Mouse (Mus musculus) myocyte (in vitro differentiated cells): ENCODE results near the gene Trim50. TPM values are rescaled to one million over a fixed set of nuclear protein-coding genes. Genes with fewer than 3 reads are reported as not detected.

Source experiments
- H3K27me3 ChIP-seq: one replicate; pipeline ENCODE4 v1.6.1; 2011; ENCODE audit not compliant: control insufficient read depth, insufficient read depth, insufficient read length
- H3K36me3 ChIP-seq: one replicate; pipeline ENCODE4 v1.6.1; 2011; ENCODE audit not compliant: control insufficient read depth, insufficient read depth
- H3K4me2 ChIP-seq: one replicate; pipeline ENCODE4 v1.6.1; 2011; ENCODE audit warnings: low read depth, control low read depth
- H3K4me3 ChIP-seq: one replicate; pipeline ENCODE4 v1.5.1; 2011; ENCODE audit warnings: mild to moderate bottlenecking, control low read depth, moderate library complexity
- H3K79me2 ChIP-seq: one replicate; pipeline ENCODE4 v1.6.1; 2011; ENCODE audit not compliant: control insufficient read depth, insufficient read depth
- H3ac ChIP-seq: one replicate; pipeline ENCODE4 v1.6.1; 2011; ENCODE audit not compliant: control insufficient read depth, insufficient read length
- CEBPB ChIP-seq: IDR thresholded peaks from 2 replicates; pipeline ENCODE4 v1.6.1; 2011; ENCODE audit warnings: mild to moderate bottlenecking, moderate library complexity; ENCODE audit not compliant: poor library complexity, insufficient read depth, severe bottlenecking
- E2F4 ChIP-seq: IDR thresholded peaks from one replicate; pipeline ENCODE4 v1.6.1; 2011; ENCODE audit warnings: mild to moderate bottlenecking, control low read depth, moderate library complexity; ENCODE audit not compliant: insufficient read depth
- MAX ChIP-seq: IDR thresholded peaks from one replicate; pipeline ENCODE4 v1.6.1; 2011; ENCODE audit warnings: low read depth, mild to moderate bottlenecking, control low read depth
- MYOD1 ChIP-seq, 3 experiments: IDR thresholded peaks; one replicate each; pipeline ENCODE4 v1.6.1; 2011; ENCODE audit warnings: control low read depth in 2 of 3, low read depth in 2 of 3, mild to moderate bottlenecking in 2 of 3, moderate library complexity in 1 of 3; ENCODE audit not compliant: insufficient read length in 2 of 3, control insufficient read depth in 1 of 3
- MYOG ChIP-seq, 3 experiments: IDR thresholded peaks; one replicate each; pipeline ENCODE4 v1.6.1; 2011; ENCODE audit warnings: control low read depth in 2 of 3, low read depth in 2 of 3, mild to moderate bottlenecking in 2 of 3; ENCODE audit not compliant: insufficient read length in 2 of 3, control insufficient read depth in 1 of 3, insufficient read depth in 1 of 3
- POLR2A ChIP-seq: IDR thresholded peaks from one replicate; pipeline ENCODE4 v1.6.1; 2011; ENCODE audit warnings: low read depth, mild to moderate bottlenecking, control low read depth, moderate library complexity; ENCODE audit not compliant: insufficient read length
- POLR2AphosphoS2 ChIP-seq: IDR thresholded peaks from one replicate; pipeline ENCODE4 v1.6.1; 2011; ENCODE audit warnings: low read depth, control low read depth; ENCODE audit not compliant: insufficient read length
- REST ChIP-seq: IDR thresholded peaks from one replicate; pipeline ENCODE4 v1.6.1; 2011; ENCODE audit warnings: mild to moderate bottlenecking, control low read depth, moderate library complexity; ENCODE audit not compliant: insufficient read depth, insufficient read length
- SRF ChIP-seq: IDR thresholded peaks from one replicate; pipeline ENCODE4 v1.6.1; 2011; ENCODE audit warnings: low read depth; ENCODE audit not compliant: control insufficient read depth, insufficient read length
- TCF12 ChIP-seq: IDR thresholded peaks from one replicate; pipeline ENCODE4 v1.6.1; 2011; ENCODE audit warnings: mild to moderate bottlenecking, control low read depth; ENCODE audit not compliant: poor library complexity, insufficient read depth, severe bottlenecking
- TCF3 ChIP-seq: IDR thresholded peaks from one replicate; pipeline ENCODE4 v1.6.1; 2011; ENCODE audit warnings: low read depth, control low read depth; ENCODE audit not compliant: insufficient read length
- USF1 ChIP-seq: IDR thresholded peaks from one replicate; pipeline ENCODE4 v1.6.1; 2011; ENCODE audit warnings: low read depth, mild to moderate bottlenecking, control low read depth, moderate library complexity
- polyA plus RNA-seq: library from polyadenylated mRNA; unstranded; fragments of >200 nt; fragmentation: generic; extraction: Trizol; gene quantifications from one replicate; pipeline ENCODE4 v1.2.1, GENCODE M21; 2012; ENCODE audit warnings: missing spikeins

Gene Trim50
- polyA plus RNA-seq, 1 experiment = not detected

GRCm38 (mm10) chr5:135351606-135352005 is 1.5 kb upstream of the Trim50 start:
- H3ac ChIP-seq = no peak overlapping the region
- no peak overlapping the region for H3K4me3 ChIP-seq
- no peaks in the 10 kb centered on the region for H3K36me3 ChIP-seq
- no peaks in the 10 kb centered on the region for H3K79me2 ChIP-seq
- no peak for TF ChIP-seq MYOD1 (IDR thresholded peaks at IDR 0.05; ENCODE audit: control insufficient read depth in 1 of 3, insufficient read length in 2 of 3, low read depth in 2 of 3)
- TF ChIP-seq MAX = no peak
- no peak for TF ChIP-seq SRF
- no peak for TF ChIP-seq TCF3
- TF ChIP-seq MYOG (IDR thresholded peaks at IDR 0.05; ENCODE audit: control insufficient read depth in 1 of 3, insufficient read depth in 1 of 3, insufficient read length in 2 of 3, low read depth in 2 of 3) = no peak
- TF ChIP-seq USF1 = no peak
- peaks cover 58% of the 10 kb centered on the region for H3K27me3 ChIP-seq
- no peak overlapping the region for H3K4me2 ChIP-seq

GRCm38 (mm10) chr5:135353564-135353963 is 469 bp downstream of the Trim50 start:
- H3K4me3 ChIP-seq = no peak overlapping the region
- H3K27me3 ChIP-seq = peaks cover 45% of the 10 kb centered on the region
- H3K4me2 ChIP-seq = no peak overlapping the region
- H3K36me3 ChIP-seq = no peaks in the 10 kb centered on the region
- H3K79me2 ChIP-seq = no peaks in the 10 kb centered on the region
- TF ChIP-seq POLR2AphosphoS2 = no peak
- TF ChIP-seq TCF3 = no peak
- no peak for TF ChIP-seq MYOD1 (IDR thresholded peaks at IDR 0.05; ENCODE audit: control insufficient read depth in 1 of 3, insufficient read length in 2 of 3, low read depth in 2 of 3)
- TF ChIP-seq CEBPB = no peak
- no peak for TF ChIP-seq SRF
- TF ChIP-seq REST = no peak
- TF ChIP-seq USF1 = no peak
- no peak for TF ChIP-seq TCF12
- no peak overlapping the region for H3ac ChIP-seq

GRCm38 (mm10) chr5:135356090-135356489 is 3.0 kb downstream of the Trim50 start:
- H3K36me3 ChIP-seq = no peaks in the 10 kb centered on the region
- peaks cover 45% of the 10 kb centered on the region for H3K27me3 ChIP-seq
- H3K79me2 ChIP-seq = no peaks in the 10 kb centered on the region
- H3K4me3 ChIP-seq = no peak overlapping the region
- no peak overlapping the region for H3K4me2 ChIP-seq
- no peak for TF ChIP-seq POLR2AphosphoS2
- no peak overlapping the region for H3ac ChIP-seq

- Histone ChIP-seq H3K79me2 (no peaks in the 10 kb centered on the region), H3K27me3 (peaks cover 30% of the 10 kb centered on the region), H3K36me3 (no peaks in the 10 kb centered on the region), H3K4me3 (no peak overlapping the region), H3ac (no peak overlapping the region), H3K4me2 (no peak overlapping the region)
- TF ChIP-seq MYOD1 (IDR thresholded peaks at IDR 0.05; ENCODE audit: control insufficient read depth in 1 of 3, insufficient read length in 2 of 3, low read depth in 2 of 3) (no peak), CEBPB (no peak), SRF (no peak), POLR2A (no peak), MAX (no peak), TCF3 (no peak), E2F4 (no peak)
Observed at GRCm38 (mm10) chr5:135357556-135357955, 4.5 kb downstream of the Trim50 start.

- Histone ChIP-seq H3K4me2 (no peak overlapping the region), H3ac (no peak overlapping the region), H3K79me2 (no peaks in the 10 kb centered on the region), H3K27me3 (peaks cover 14% of the 10 kb centered on the region), H3K4me3 (no peak overlapping the region), H3K36me3 (no peaks in the 10 kb centered on the region)
- no peak for TF ChIP-seq SRF
- TF ChIP-seq TCF3 = no peak
- TF ChIP-seq MAX = no peak
- no peak for TF ChIP-seq MYOD1 (IDR thresholded peaks at IDR 0.05; ENCODE audit: control insufficient read depth in 1 of 3, insufficient read length in 2 of 3, low read depth in 2 of 3)
- TF ChIP-seq TCF12 = no peak
- TF ChIP-seq E2F4 = no peak
- TF ChIP-seq REST = no peak
- no peak for TF ChIP-seq POLR2A
- no peak for TF ChIP-seq CEBPB
- no peak for TF ChIP-seq MYOG (IDR thresholded peaks at IDR 0.05; ENCODE audit: control insufficient read depth in 1 of 3, insufficient read depth in 1 of 3, insufficient read length in 2 of 3, low read depth in 2 of 3)
- no peak for TF ChIP-seq USF1
- no peak for TF ChIP-seq POLR2AphosphoS2
Observed at GRCm38 (mm10) chr5:135359772-135360171, 6.7 kb downstream of the Trim50 start.
